Mouse (Mus musculus): ENCODE results near the gene Sgpp2.

GRCm38 (mm10) chr1:78363965-78364889 lies 54.1 kb downstream of the Sgpp2 start:
- TF ChIP-seq CTCF (IDR thresholded peaks at IDR 0.05; ENCODE audit: insufficient read depth, low read depth, low read length), result no peak
- no peak for TF ChIP-seq POLR2A (IDR thresholded peaks at IDR 0.05; ENCODE audit: insufficient read depth, low read depth, low read length)

Measured in olfactory bulb, adult 2 months (tissue).